8 mouse cellular contexts compared by ENCODE assay signal in genomic region chr8:85430801-85431200, GRCm38 (mm10). TPM values are rescaled to one million over a fixed set of nuclear protein-coding genes. Genes with fewer than 3 reads are reported as not detected.
DNase-seq lines count a peak whose midpoint lies in the region; ATAC-seq and TF ChIP-seq lines count a peak whose summit lies in the region.

No protein-coding gene starts in this region.

- peak overlapping the region; percentile 58; the same call in 1 of the 2 replicates for H3K27ac ChIP-seq in ES-Bruce4 (ENCODE audit: insufficient read depth, low read length)
- no peak overlapping the region for H3K27ac ChIP-seq in intestine, postnatal 0 days (ENCODE audit: low read depth, low read length)
- H3K27ac ChIP-seq in lung, embryonic 16.5 days (ENCODE audit: low read length): peak overlapping the region; percentile 55

- peak overlapping the region; percentile 63 for H3K9ac ChIP-seq in ES-Bruce4 (ENCODE audit: low read depth, poor library complexity, severe bottlenecking)
- H3K9ac ChIP-seq in intestine, postnatal 0 days (ENCODE audit: low read depth, low read length): no peak overlapping the region
- peak overlapping the region; percentile 24 for H3K9ac ChIP-seq in lung, embryonic 16.5 days (ENCODE audit: low read length)

- DNase-seq in adrenal gland, postnatal 10 days: peak; percentile 72
- peak; percentile 94 for DNase-seq in heart, adult 11 months
- DNase-seq in thymus, postnatal 25 days: no peak
- DNase-seq in ovary, postnatal 36 days (ENCODE audit: low spot score): no peak

- H3K4me2 ChIP-seq in intestine, postnatal 0 days (replicated peaks; ENCODE audit: low read depth): peak overlapping the region; percentile 66
- H3K4me2 ChIP-seq in lung, embryonic 16.5 days (ENCODE audit: low read depth, low read length): peak overlapping the region; percentile 58

- H3K4me3 ChIP-seq in ES-Bruce4 (ENCODE audit: low read depth, low read length): no peak overlapping the region; the same call in 1 of the 2 replicates
- no peak overlapping the region for H3K4me3 ChIP-seq in intestine, postnatal 0 days (ENCODE audit: low read depth, low read length)
- H3K4me3 ChIP-seq in lung, embryonic 16.5 days (ENCODE audit: low read length): peak overlapping the region; percentile 83

- no peaks in the 10 kb centered on the region for H3K4me1 ChIP-seq in ES-Bruce4 (ENCODE audit: control insufficient read depth, insufficient read depth, low read length)
- H3K4me1 ChIP-seq in intestine, postnatal 0 days (replicated peaks; ENCODE audit: control insufficient read depth, insufficient read depth, low read length): peaks cover 10% of the 10 kb centered on the region; the same call in 1 of the 2 replicates
- peaks cover 24% of the 10 kb centered on the region for H3K4me1 ChIP-seq in lung, embryonic 16.5 days (replicated peaks; ENCODE audit: control insufficient read depth, insufficient read depth, low read length)

- H3K36me3 ChIP-seq in ES-Bruce4 (ENCODE audit: control insufficient read depth, insufficient read depth, low read length, poor library complexity, severe bottlenecking): peaks cover 12% of the 10 kb centered on the region
- H3K36me3 ChIP-seq in intestine, postnatal 0 days (ENCODE audit: control insufficient read depth, insufficient read depth): no peaks in the 10 kb centered on the region
- no peaks in the 10 kb centered on the region for H3K36me3 ChIP-seq in lung, embryonic 16.5 days (ENCODE audit: control insufficient read depth, insufficient read depth, low read length)

- H3K9me3 ChIP-seq in ES-Bruce4 (replicated peaks; ENCODE audit: control insufficient read depth, insufficient read depth, low read length, poor library complexity, severe bottlenecking): no peaks in the 10 kb centered on the region
- no peaks in the 10 kb centered on the region for H3K9me3 ChIP-seq in intestine, postnatal 0 days (ENCODE audit: control insufficient read depth)
- H3K9me3 ChIP-seq in lung, embryonic 16.5 days (ENCODE audit: control insufficient read depth, low read length): no peaks in the 10 kb centered on the region

- no peak for ATAC-seq in intestine, postnatal 0 days
- ATAC-seq in lung, embryonic 16.5 days (ENCODE audit: low read depth): no peak
- ATAC-seq in inflammation-experienced regulatory T-cells, adult 6 months: no peak

- TF ChIP-seq EP300 in ES-Bruce4 (IDR thresholded peaks at IDR 0.05; ENCODE audit: insufficient read depth, low read depth, low read length): no peak

- TF ChIP-seq CTCF in ES-Bruce4 (IDR thresholded peaks at IDR 0.05; ENCODE audit: low read depth, low read length): no peak
- TF ChIP-seq CTCF in intestine, postnatal 0 days (IDR thresholded peaks at IDR 0.05; ENCODE audit: low read depth): no peak

- no peak for TF ChIP-seq POLR2A in ES-Bruce4 (IDR thresholded peaks at IDR 0.05; ENCODE audit: insufficient read depth, low read length)

- no peaks in the 10 kb centered on the region; the same call in 1 of the 2 replicates for H3K27me3 ChIP-seq in ES-Bruce4 (ENCODE audit: control insufficient read depth, insufficient read depth, low read length, poor library complexity, severe bottlenecking)
- H3K27me3 ChIP-seq in intestine, postnatal 0 days (replicated peaks; ENCODE audit: control insufficient read depth, insufficient read depth, low read length): no peaks in the 10 kb centered on the region
- no peaks in the 10 kb centered on the region for H3K27me3 ChIP-seq in lung, embryonic 16.5 days (ENCODE audit: control insufficient read depth, insufficient read depth, low read depth, low read length)

- WGBS in intestine, postnatal 0 days: 27% methylated on average over 3 of the region's 3 CpGs
- WGBS in lung, embryonic 16.5 days: 24% methylated on average over 3 of the region's 3 CpGs

RNA-seq across cellular contexts. Expression of gene 4921524J17Rik, which starts 1.8 kb away (rescaled TPM):
- 56.8 and 57.7 TPM in 2 replicates for polyA plus RNA-seq in ES-Bruce4 (2011; ENCODE audit: insufficient read depth, insufficient read length, low read depth, missing spikeins)
- 10 to 100 TPM; 15.3 to 21.4 TPM for total RNA-seq in adrenal gland, postnatal 10 days (2021)
- polyA plus RNA-seq in intestine, postnatal 0 days (2015; fragmentation: Nextera tagmentation; extraction: Ambion mirVana): 24.3 and 26.1 TPM in 2 replicates
- 38.2 and 44.6 TPM in 2 replicates for polyA plus RNA-seq in lung, embryonic 16.5 days (2015; fragmentation: Nextera tagmentation; extraction: Ambion mirVana)
- 10 to 100 TPM; 76.4 to 84.3 (median 77.7) TPM for polyA plus RNA-seq in inflammation-experienced regulatory T-cells, adult 6 months (2017; shearing (Covaris generic))

RNA-seq across cellular contexts. Expression of gene Mylk3, which starts 44.7 kb away (rescaled TPM):
- polyA plus RNA-seq in ES-Bruce4 (2011; ENCODE audit: insufficient read depth, insufficient read length, low read depth, missing spikeins): 0.58 TPM in 1 of 2 replicates, not detected in the other
- total RNA-seq in adrenal gland, postnatal 10 days (2021): 1 to 10 TPM; 1.2 to 2.7 TPM
- 15.6 and 17.5 TPM in 2 replicates for polyA plus RNA-seq in intestine, postnatal 0 days (2015; fragmentation: Nextera tagmentation; extraction: Ambion mirVana)
- polyA plus RNA-seq in lung, embryonic 16.5 days (2015; fragmentation: Nextera tagmentation; extraction: Ambion mirVana): 5.8 and 6.1 TPM in 2 replicates
- polyA plus RNA-seq in inflammation-experienced regulatory T-cells, adult 6 months (2017; shearing (Covaris generic)): not detected

Comparison
In these comparisons a context has a peak if more than half of its experiments do, and no peak if none do; other contexts are left out.
1. DNase-seq: peak in adrenal gland, postnatal 10 days (single experiment) and heart, adult 11 months (single experiment); none in thymus, postnatal 25 days (single experiment) and ovary, postnatal 36 days (single experiment).